Mouse (Mus musculus) G1E (cell line): Measurements from ENCODE around the gene Cacng7.

Source experiments
- CTCF ChIP-seq: IDR thresholded peaks from 2 replicates; pipeline ENCODE4 v1.5.1; 2012; ENCODE audit warnings: low read depth, low read length, inconsistent platforms, mixed read lengths
- GATA1 ChIP-seq: IDR thresholded peaks from 2 replicates; pipeline ENCODE4 v1.6.1; 2012; ENCODE audit warnings: borderline replicate concordance, low read length, inconsistent platforms, mixed read lengths
- POLR2AphosphoS5 ChIP-seq: IDR thresholded peaks from 2 replicates; pipeline ENCODE4 v1.6.1; 2012; ENCODE audit warnings: low read depth, low read length, inconsistent platforms; ENCODE audit not compliant: insufficient replicate concordance
- TAL1 ChIP-seq: conservative IDR thresholded peaks from 2 replicates; pipeline ENCODE4 v1.6.1; 2012; ENCODE audit warnings: low read depth, low read length, inconsistent platforms, mixed read lengths

DNA sequence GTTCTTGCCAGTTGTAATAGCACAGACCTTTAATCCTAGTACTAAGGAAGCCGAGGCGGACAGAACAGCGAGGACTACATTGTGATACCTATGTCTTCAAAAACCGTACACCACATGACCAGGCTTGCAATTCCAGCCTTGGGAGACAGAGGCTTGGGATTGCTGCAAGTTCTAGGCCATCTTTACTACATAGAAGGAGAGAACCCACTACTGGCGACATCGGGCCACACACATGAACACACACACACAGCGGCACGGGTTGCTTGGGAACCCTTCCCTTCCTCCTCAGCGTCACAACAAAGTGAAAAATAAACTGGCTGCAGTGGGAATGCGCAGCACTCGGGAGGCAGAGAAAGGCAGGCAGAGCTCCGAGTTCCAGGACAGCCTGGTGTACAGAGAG is 35.6 kb downstream of the Cacng7 start:
- TF ChIP-seq CTCF (no peak), TAL1 (no peak), POLR2AphosphoS5 (no peak), GATA1 (no peak)
